21 mouse cellular contexts compared by ENCODE assay signal in the genomic region with DNA sequence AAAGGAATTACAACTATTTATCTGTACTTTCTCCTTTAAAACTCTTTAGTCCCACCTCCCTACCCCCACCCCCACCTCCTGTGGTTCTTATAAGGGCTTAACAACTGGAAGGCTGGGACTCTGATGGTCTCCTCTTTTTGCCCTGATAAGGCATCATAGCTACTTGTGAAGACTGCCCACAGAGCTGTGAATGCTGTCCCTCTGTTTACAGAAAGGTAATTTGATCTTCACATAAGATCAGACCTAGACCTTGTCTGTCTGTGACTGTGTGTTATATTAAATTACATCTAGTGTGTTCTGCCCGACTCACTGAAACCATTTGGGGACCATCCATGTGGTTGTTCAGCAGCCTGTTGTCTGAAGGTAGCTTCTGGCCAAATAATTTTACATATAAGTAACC.
"Had no signal": no experiment of that assay in that cellular context is flagged by ENCODE, and none has a peak within 500 bp of the region (broad histone marks: within the 10 kb centered on the region; RNA-seq: fewer than 3 reads in every experiment).

No protein-coding gene starts in this region.

- H3K4me2 ChIP-seq: lung, embryonic 15.5 days; midbrain, embryonic 11.5 days; midbrain, embryonic 13.5 days; midbrain, embryonic 15.5 days; neural tube, embryonic 13.5 days; neural tube, embryonic 15.5 days had no signal

- DNase-seq: liver, postnatal 0 days; lung, adult 2 months; lung, postnatal 14 days; lung, postnatal 36 days; retina, postnatal 1 day; right cerebral cortex, adult 18-20 months; right cerebral cortex, postnatal 25 days; right cerebral cortex, postnatal 4 days; spleen, adult 18-20 months; thymus, adult 18-20 months; thymus, postnatal 14 days; thymus, postnatal 36 days had no signal

- H3K27me3 ChIP-seq: lung, embryonic 15.5 days; megakaryocyte, embryonic 14.5 days; midbrain, embryonic 13.5 days; midbrain, embryonic 15.5 days; neural tube, embryonic 13.5 days; neural tube, embryonic 15.5 days had no signal

- H3K4me1 ChIP-seq: lung, embryonic 15.5 days; megakaryocyte, embryonic 14.5 days; midbrain, embryonic 13.5 days; midbrain, embryonic 15.5 days; neural tube, embryonic 13.5 days; neural tube, embryonic 15.5 days had no signal

- H3K4me3 ChIP-seq: lung, embryonic 15.5 days; megakaryocyte, embryonic 14.5 days; midbrain, embryonic 13.5 days; midbrain, embryonic 15.5 days; neural tube, embryonic 13.5 days; neural tube, embryonic 15.5 days had no signal

- ATAC-seq: liver, postnatal 0 days; lung, postnatal 0 days; midbrain, embryonic 13.5 days; midbrain, embryonic 15.5 days had no signal

- H3K9me3 ChIP-seq: lung, embryonic 15.5 days; megakaryocyte, embryonic 14.5 days; midbrain, embryonic 13.5 days; midbrain, embryonic 15.5 days; neural tube, embryonic 13.5 days; neural tube, embryonic 15.5 days had no signal

- H3K36me3 ChIP-seq: lung, embryonic 15.5 days; midbrain, embryonic 13.5 days; midbrain, embryonic 15.5 days; neural tube, embryonic 13.5 days; neural tube, embryonic 15.5 days had no signal

- H3K27ac ChIP-seq: lung, embryonic 15.5 days; macrophage; midbrain, embryonic 13.5 days; midbrain, embryonic 15.5 days; neural tube, embryonic 13.5 days; neural tube, embryonic 15.5 days had no signal

- H3K9ac ChIP-seq: liver, postnatal 0 days; lung, embryonic 15.5 days; midbrain, embryonic 13.5 days; midbrain, embryonic 15.5 days; neural tube, embryonic 13.5 days; neural tube, embryonic 15.5 days had no signal
